ENCODE assay signal across 9 mouse cellular contexts in the genomic region with DNA sequence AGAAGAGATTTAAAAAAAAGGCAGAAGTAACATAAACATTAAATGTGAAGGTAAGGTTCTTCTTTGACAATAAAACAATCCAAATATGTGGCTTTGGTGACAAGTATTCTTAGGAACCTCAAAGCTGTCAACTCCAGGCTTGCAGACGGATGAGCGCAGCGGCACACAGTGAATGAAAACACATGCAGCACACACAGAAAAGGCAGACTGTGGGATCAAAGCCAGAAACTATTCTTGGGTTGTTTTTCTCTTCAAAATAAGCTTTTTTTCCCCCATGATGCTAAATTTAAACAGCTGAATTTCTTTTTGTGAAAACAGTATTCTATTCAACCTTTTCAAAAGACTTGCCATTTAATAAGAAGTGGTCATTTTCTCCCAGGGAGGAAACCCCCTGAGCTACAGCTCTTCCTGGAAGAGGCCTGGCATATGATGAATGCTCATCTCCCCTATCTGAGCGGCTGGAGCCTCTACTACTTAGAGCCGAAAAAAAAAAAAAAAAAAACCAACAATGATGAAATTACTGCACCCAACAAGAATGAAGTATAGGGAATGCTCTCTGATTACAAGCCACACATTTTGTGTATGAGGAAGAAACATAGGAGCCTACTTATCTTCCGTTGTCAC.
DNase-seq lines count a peak whose midpoint lies in the region; ATAC-seq and TF ChIP-seq lines count a peak whose summit lies in the region.
"Had no signal": no experiment of that assay in that cellular context is flagged by ENCODE, and none has a peak within 500 bp of the region (broad histone marks: within the 10 kb centered on the region; RNA-seq: fewer than 3 reads in every experiment).

No protein-coding gene starts in this region.

- H3K36me3 ChIP-seq in kidney, adult 2 months (ENCODE audit: control insufficient read depth, insufficient read depth, low read length): no peaks in the 10 kb centered on the region
- H3K36me3 ChIP-seq in midbrain, postnatal 0 days (ENCODE audit: insufficient read depth, low read length): no peaks in the 10 kb centered on the region
- no peaks in the 10 kb centered on the region for H3K36me3 ChIP-seq in midbrain, embryonic 13.5 days
- H3K36me3 ChIP-seq in embryonic facial prominence, embryonic 15.5 days: no peaks in the 10 kb centered on the region
- no peaks in the 10 kb centered on the region for H3K36me3 ChIP-seq in neural tube, embryonic 15.5 days

- no peak for ATAC-seq in midbrain, postnatal 0 days (ENCODE audit: low FRiP score)
- ATAC-seq in midbrain, embryonic 13.5 days: no peak
- ATAC-seq in embryonic facial prominence, embryonic 15.5 days (ENCODE audit: insufficient number of reproducible peaks, low FRiP score, low TSS enrichment, low read depth): no peak
- no peak for ATAC-seq in neural tube, embryonic 15.5 days (ENCODE audit: low FRiP score)
- ATAC-seq: intestine, postnatal 0 days had no signal

- no peaks in the 10 kb centered on the region for H3K4me1 ChIP-seq in kidney, adult 2 months (ENCODE audit: control insufficient read depth, insufficient read depth, low read length)
- H3K4me1 ChIP-seq in midbrain, postnatal 0 days (ENCODE audit: insufficient read depth, low read length): no peaks in the 10 kb centered on the region; the same call in 1 of the 2 replicates
- H3K4me1 ChIP-seq in midbrain, embryonic 13.5 days (replicated peaks): 0 out of 2 replicates have a peak, but pooled peaks cover 3% of the 10 kb centered on the region
- peaks cover 8% of the 10 kb centered on the region for H3K4me1 ChIP-seq in embryonic facial prominence, embryonic 15.5 days
- peaks cover 6% of the 10 kb centered on the region; the same call in 1 of the 2 replicates for H3K4me1 ChIP-seq in neural tube, embryonic 15.5 days

- H3K27me3 ChIP-seq in kidney, adult 2 months (replicated peaks; ENCODE audit: control insufficient read depth, insufficient read depth, low read length): no peaks in the 10 kb centered on the region
- H3K27me3 ChIP-seq in midbrain, postnatal 0 days (ENCODE audit: insufficient read depth, low read length): no peaks in the 10 kb centered on the region
- no peaks in the 10 kb centered on the region for H3K27me3 ChIP-seq in midbrain, embryonic 13.5 days
- no peaks in the 10 kb centered on the region for H3K27me3 ChIP-seq in embryonic facial prominence, embryonic 15.5 days
- no peaks in the 10 kb centered on the region for H3K27me3 ChIP-seq in neural tube, embryonic 15.5 days (replicated peaks)

- H3K27ac ChIP-seq in kidney, adult 2 months (ENCODE audit: insufficient read depth, low read depth, low read length): 0 out of 2 replicates have a peak overlapping the region, but pooled peaks have one; percentile 31
- no peak overlapping the region for H3K27ac ChIP-seq in midbrain, postnatal 0 days (ENCODE audit: low read depth, low read length)
- no peak overlapping the region for H3K27ac ChIP-seq in midbrain, embryonic 13.5 days
- peak overlapping the region; percentile 0; the same call in 1 of the 2 replicates for H3K27ac ChIP-seq in embryonic facial prominence, embryonic 15.5 days (replicated peaks)
- no peak overlapping the region for H3K27ac ChIP-seq in neural tube, embryonic 15.5 days (replicated peaks)

- no peak overlapping the region for H3K9ac ChIP-seq in midbrain, postnatal 0 days (replicated peaks; ENCODE audit: low read length, poor library complexity, severe bottlenecking)
- no peak overlapping the region for H3K9ac ChIP-seq in midbrain, embryonic 13.5 days (replicated peaks)
- no peak overlapping the region for H3K9ac ChIP-seq in embryonic facial prominence, embryonic 15.5 days
- no peak overlapping the region for H3K9ac ChIP-seq in neural tube, embryonic 15.5 days (replicated peaks)

- no peak overlapping the region for H3K4me2 ChIP-seq in midbrain, postnatal 0 days (ENCODE audit: low read depth, low read length, poor library complexity, severe bottlenecking)
- no peak overlapping the region for H3K4me2 ChIP-seq in midbrain, embryonic 13.5 days (replicated peaks)
- no peak overlapping the region for H3K4me2 ChIP-seq in embryonic facial prominence, embryonic 15.5 days (replicated peaks)
- no peak overlapping the region for H3K4me2 ChIP-seq in neural tube, embryonic 15.5 days

- no peak overlapping the region for H3K4me3 ChIP-seq in kidney, adult 2 months (ENCODE audit: insufficient read depth, low read depth, low read length)
- H3K4me3 ChIP-seq in midbrain, postnatal 0 days (ENCODE audit: low read depth, low read length): no peak overlapping the region
- H3K4me3 ChIP-seq in midbrain, embryonic 13.5 days (replicated peaks): no peak overlapping the region
- no peak overlapping the region for H3K4me3 ChIP-seq in embryonic facial prominence, embryonic 15.5 days (replicated peaks)
- H3K4me3 ChIP-seq in neural tube, embryonic 15.5 days (replicated peaks): no peak overlapping the region

- no peaks in the 10 kb centered on the region for H3K9me3 ChIP-seq in midbrain, postnatal 0 days (ENCODE audit: low read length)
- H3K9me3 ChIP-seq in midbrain, embryonic 13.5 days: no peaks in the 10 kb centered on the region; the same call in 1 of the 2 replicates
- H3K9me3 ChIP-seq in embryonic facial prominence, embryonic 15.5 days (replicated peaks): no peaks in the 10 kb centered on the region
- no peaks in the 10 kb centered on the region for H3K9me3 ChIP-seq in neural tube, embryonic 15.5 days (replicated peaks)

- no peak for TF ChIP-seq CTCF in kidney, adult 2 months (conservative IDR thresholded peaks at IDR 0.05; ENCODE audit: insufficient read depth, insufficient read length, low read depth, low read length)
- no peak for TF ChIP-seq CTCF in midbrain, postnatal 0 days (IDR thresholded peaks at IDR 0.05)

- no peak for TF ChIP-seq POLR2A in kidney, adult 2 months (IDR thresholded peaks at IDR 0.05; ENCODE audit: low read depth, low read length)

- WGBS in kidney, adult 2 months: 67% methylated on average over 6 of the region's 6 CpGs
- WGBS in midbrain, postnatal 0 days: 54% methylated on average over 6 of the region's 6 CpGs
- WGBS in midbrain, embryonic 13.5 days: 60% methylated on average over 6 of the region's 6 CpGs
- 25% methylated on average over 6 of the region's 6 CpGs for WGBS in embryonic facial prominence, embryonic 15.5 days
- 55% methylated on average over 6 of the region's 6 CpGs for WGBS in neural tube, embryonic 15.5 days

- peak; percentile 16 for DNase-seq in kidney, adult 2 months
- no peak for DNase-seq in kidney, adult 8-10 months
- peak; percentile 54 for DNase-seq in midbrain, postnatal 0 days (ENCODE audit: low spot score)
- DNase-seq in layer of hippocampus, adult 9-11 months: peak; percentile 32
- DNase-seq in gastrocnemius, postnatal 4 days (ENCODE audit: low spot score in 2 of 2): no peak

Comparison
In these comparisons a context has a peak if more than half of its experiments do, and no peak if none do; other contexts are left out.
1. DNase-seq: peak in kidney, adult 2 months (single experiment), midbrain, postnatal 0 days (single experiment) and layer of hippocampus, adult 9-11 months (single experiment); none in kidney, adult 8-10 months (0 of 2) and gastrocnemius, postnatal 4 days (0 of 2).
2. H3K27ac ChIP-seq: peak in kidney, adult 2 months (single experiment) and embryonic facial prominence, embryonic 15.5 days (single experiment); none in midbrain, postnatal 0 days (single experiment), midbrain, embryonic 13.5 days (single experiment) and neural tube, embryonic 15.5 days (single experiment).